Mouse (Mus musculus) E14TG2a.4 (cell line): ENCODE results near the gene Rps6ka3.

Experiments used
- CTCF ChIP-seq: conservative IDR thresholded peaks from 2 replicates; pipeline ENCODE4 v1.5.1; 2014; ENCODE audit warnings: low read length
- NANOG ChIP-seq: IDR thresholded peaks from 2 replicates; pipeline ENCODE4 v1.6.1; 2014; ENCODE audit warnings: borderline replicate concordance, low read length, mixed read lengths
- POU5F1 ChIP-seq: IDR thresholded peaks from 2 replicates; pipeline ENCODE4 v1.6.1; 2014; ENCODE audit warnings: low read length, borderline replicate concordance

- TF ChIP-seq CTCF (no peak), POU5F1 (no peak), NANOG (no peak)
Measured at GRCm38 (mm10) chrX:159254001-159254884, 44.1 kb downstream of the Rps6ka3 start.
